Mouse (Mus musculus): Measurements from ENCODE around the gene Btd. TPM values are rescaled to one million over a fixed set of nuclear protein-coding genes. Genes with fewer than 3 reads are reported as not detected.
A peak's percentile ranks its signal among the peaks of the same experiment; 100 is the strongest.
"Not testable (repeated sequence)": the region's sequence is repeated elsewhere in the genome, so short reads cannot be mapped to it uniquely, and the experiment has no call there.

The Btd gene
- polyA plus RNA-seq (2012; rRNA removed): 6.6 and 7.7 TPM in 2 replicates

DNA sequence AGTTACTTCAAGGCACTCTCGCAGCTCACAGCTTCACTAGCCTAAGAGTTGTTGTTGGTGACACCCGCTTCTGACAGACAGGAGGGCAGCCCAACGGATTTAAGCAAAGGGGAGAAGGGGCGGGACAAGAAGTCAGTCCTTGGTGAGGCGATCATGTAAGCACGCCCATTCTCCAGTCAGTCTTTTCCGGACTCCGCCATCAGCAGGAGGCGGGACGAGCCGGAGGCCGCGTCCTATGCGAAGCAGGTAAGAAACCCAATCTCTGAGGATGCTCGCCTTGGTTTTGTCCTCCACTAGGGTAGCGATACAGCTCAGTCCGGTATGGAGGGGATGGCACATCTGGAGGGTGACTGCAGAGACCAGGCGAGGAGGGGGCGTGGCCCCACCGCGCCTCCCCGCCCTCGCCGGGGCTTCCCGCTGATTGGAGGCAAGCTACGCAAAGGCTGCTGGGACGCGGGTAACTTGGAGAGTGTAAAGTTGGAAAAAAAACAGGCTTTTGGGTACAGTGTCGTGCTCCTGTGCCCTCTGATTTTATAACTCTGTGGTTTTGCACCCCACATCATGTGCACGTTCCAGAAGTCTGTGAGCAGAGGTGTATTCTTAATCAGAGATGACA is at the start of gene Btd, which contains the start of gene Hacl1:
TSS of gene Btd (plus strand) at position 139 of the 616 bp plus-strand sequence.
TSS of gene Hacl1 (minus strand) at position 397 of the 616 bp plus-strand sequence.
- no peaks in the 10 kb centered on the region for H3K36me3 ChIP-seq (ENCODE audit: control insufficient read depth, insufficient read depth, low read length)
- H3K4me1 ChIP-seq (ENCODE audit: control insufficient read depth, insufficient read depth, low read length): peaks cover 2% of the 10 kb centered on the region; the same call in 1 of the 2 replicates
- H3K27ac ChIP-seq (ENCODE audit: control insufficient read depth, insufficient read depth, low read depth, low read length): peak within 1 kb of the TSS; percentile 88
- H3K4me3 ChIP-seq (ENCODE audit: control insufficient read depth, low read depth, low read length): peak within 1 kb of the TSS; percentile 95
- TF ChIP-seq CTCF (IDR thresholded peaks at IDR 0.05; ENCODE audit: control insufficient read depth, insufficient read depth, insufficient replicate concordance, low read depth, low read length) (no peak), POLR2A (IDR thresholded peaks at IDR 0.05; ENCODE audit: control insufficient read depth, low read depth, low read length) (peak; percentile 50; the same call in 1 of the 2 replicates)
- no peaks in the 10 kb centered on the region for H3K27me3 ChIP-seq (ENCODE audit: control insufficient read depth, insufficient read depth, low read length)

DNA sequence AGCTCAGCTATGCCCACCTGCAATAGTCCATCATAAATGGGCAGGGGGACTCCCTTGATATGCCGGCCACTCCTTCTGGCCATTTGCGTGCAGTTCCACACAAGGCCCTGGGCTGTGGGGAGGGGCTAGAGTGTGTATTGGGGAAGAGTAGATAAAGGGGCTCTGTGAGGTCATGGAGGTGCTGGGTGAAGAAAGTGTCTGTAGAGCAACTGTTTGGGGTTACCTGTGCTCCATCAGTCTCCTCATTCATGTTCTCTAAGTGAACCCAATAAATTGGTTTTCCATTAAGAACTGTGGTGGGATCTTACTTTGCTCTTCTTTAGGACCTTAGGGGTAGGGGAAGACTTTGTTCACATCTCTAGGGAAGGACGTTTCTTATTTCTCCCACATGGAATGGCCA is 49.6 kb upstream of the Btd start, which contains the start of gene Colq:
TSS of gene Colq (minus strand) at position 101 of the 400 bp plus-strand sequence.
- H3K27ac ChIP-seq (ENCODE audit: control insufficient read depth, insufficient read depth, low read depth, low read length): no peak within 1 kb of the TSS
- TF ChIP-seq CTCF (IDR thresholded peaks at IDR 0.05; ENCODE audit: control insufficient read depth, insufficient read depth, insufficient replicate concordance, low read depth, low read length): no peak
- no peak for TF ChIP-seq POLR2A (IDR thresholded peaks at IDR 0.05; ENCODE audit: control insufficient read depth, low read depth, low read length)
- H3K27me3 ChIP-seq (ENCODE audit: control insufficient read depth, insufficient read depth, low read length): no peaks in the 10 kb centered on the region
- no peaks in the 10 kb centered on the region for H3K36me3 ChIP-seq (ENCODE audit: control insufficient read depth, insufficient read depth, low read length)
- no peaks in the 10 kb centered on the region for H3K4me1 ChIP-seq (ENCODE audit: control insufficient read depth, insufficient read depth, low read length)
- H3K4me3 ChIP-seq (ENCODE audit: control insufficient read depth, low read depth, low read length): peak within 1 kb of the TSS; percentile 61

DNA sequence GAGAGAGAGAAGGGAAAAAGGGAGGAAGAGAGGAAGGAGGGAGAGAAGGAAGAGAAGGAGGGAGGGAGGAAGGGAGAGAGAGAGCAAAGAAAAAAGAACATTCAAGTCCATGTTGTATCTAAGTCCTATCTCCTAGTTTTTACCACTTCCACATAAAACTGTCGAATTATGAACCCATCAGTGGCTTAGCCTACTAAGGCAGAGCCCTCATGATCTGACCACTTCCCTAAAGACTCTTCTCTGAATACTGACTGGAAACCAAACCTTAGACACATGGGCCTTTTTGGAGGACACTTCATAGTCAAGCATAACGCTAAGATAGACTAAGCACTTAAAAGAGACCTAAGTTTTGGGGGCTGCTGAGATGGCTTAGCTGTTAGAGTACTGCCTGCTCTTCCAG is 47.8 kb upstream of the Btd start:
- H3K4me3 ChIP-seq (ENCODE audit: control insufficient read depth, low read depth, low read length): peak overlapping the region; percentile 21
- no peaks in the 10 kb centered on the region for H3K36me3 ChIP-seq (ENCODE audit: control insufficient read depth, insufficient read depth, low read length)
- TF ChIP-seq POLR2A (IDR thresholded peaks at IDR 0.05; ENCODE audit: control insufficient read depth, low read depth, low read length) (no peak), CTCF (IDR thresholded peaks at IDR 0.05; ENCODE audit: control insufficient read depth, insufficient read depth, insufficient replicate concordance, low read depth, low read length) (no peak)
- no peaks in the 10 kb centered on the region for H3K4me1 ChIP-seq (ENCODE audit: control insufficient read depth, insufficient read depth, low read length)
- H3K27me3 ChIP-seq (ENCODE audit: control insufficient read depth, insufficient read depth, low read length): no peaks in the 10 kb centered on the region
- no peak overlapping the region for H3K27ac ChIP-seq (ENCODE audit: control insufficient read depth, insufficient read depth, low read depth, low read length)

DNA sequence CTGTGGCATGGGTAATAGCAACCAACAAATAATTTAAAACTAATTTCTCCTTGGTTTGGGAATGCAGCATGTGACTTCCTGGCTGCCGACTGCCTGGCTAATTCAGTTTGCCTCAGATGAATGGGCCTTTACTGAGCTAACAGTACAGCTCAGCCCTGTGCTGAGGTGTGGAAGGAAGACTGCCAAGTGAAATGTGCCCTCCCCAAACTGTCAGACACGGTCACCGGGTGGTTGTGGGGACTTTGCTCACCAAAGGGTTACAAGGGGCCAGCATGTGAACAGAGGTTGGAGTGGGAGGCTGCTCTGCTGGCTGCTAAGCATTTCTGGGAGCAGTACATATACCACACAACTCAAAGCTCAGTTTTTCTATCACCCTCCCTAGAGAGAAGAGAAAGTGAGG is 46.1 kb upstream of the Btd start:
- Histone ChIP-seq H3K36me3 (ENCODE audit: control insufficient read depth, insufficient read depth, low read length) (no peaks in the 10 kb centered on the region), H3K4me3 (ENCODE audit: control insufficient read depth, low read depth, low read length) (no peak overlapping the region), H3K4me1 (ENCODE audit: control insufficient read depth, insufficient read depth, low read length) (no peaks in the 10 kb centered on the region), H3K27me3 (ENCODE audit: control insufficient read depth, insufficient read depth, low read length) (no peaks in the 10 kb centered on the region), H3K27ac (ENCODE audit: control insufficient read depth, insufficient read depth, low read depth, low read length) (no peak overlapping the region)
- no peak for TF ChIP-seq CTCF (IDR thresholded peaks at IDR 0.05; ENCODE audit: control insufficient read depth, insufficient read depth, insufficient replicate concordance, low read depth, low read length)
- no peak for TF ChIP-seq POLR2A (IDR thresholded peaks at IDR 0.05; ENCODE audit: control insufficient read depth, low read depth, low read length)

DNA sequence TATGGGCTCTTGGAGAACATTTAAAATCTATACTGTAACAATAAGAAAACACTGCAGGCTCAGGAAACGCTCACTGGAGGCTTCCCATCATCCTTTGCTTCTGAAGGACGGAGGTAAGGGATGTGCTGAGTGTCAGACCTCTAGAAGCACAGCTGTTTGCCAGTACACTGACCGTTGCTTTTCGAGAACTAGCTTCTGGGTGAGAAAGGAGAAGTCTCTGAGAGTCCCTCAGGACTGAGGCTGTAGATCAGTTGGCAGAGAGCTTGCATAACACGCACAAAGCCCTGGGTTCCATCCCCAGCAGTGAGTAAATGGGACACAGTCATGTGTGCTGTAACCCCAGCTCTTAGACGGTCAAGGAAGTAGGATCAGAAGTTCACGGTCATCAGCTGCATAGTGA is 44.4 kb upstream of the Btd start:
- H3K36me3 ChIP-seq (ENCODE audit: control insufficient read depth, insufficient read depth, low read length): no peaks in the 10 kb centered on the region
- H3K27ac ChIP-seq (ENCODE audit: control insufficient read depth, insufficient read depth, low read depth, low read length): no peak overlapping the region
- H3K27me3 ChIP-seq (ENCODE audit: control insufficient read depth, insufficient read depth, low read length): no peaks in the 10 kb centered on the region
- H3K4me1 ChIP-seq (ENCODE audit: control insufficient read depth, insufficient read depth, low read length): no peaks in the 10 kb centered on the region
- H3K4me3 ChIP-seq (ENCODE audit: control insufficient read depth, low read depth, low read length): no peak overlapping the region
- TF ChIP-seq CTCF (IDR thresholded peaks at IDR 0.05; ENCODE audit: control insufficient read depth, insufficient read depth, insufficient replicate concordance, low read depth, low read length) (no peak), POLR2A (IDR thresholded peaks at IDR 0.05; ENCODE audit: control insufficient read depth, low read depth, low read length) (no peak)

DNA sequence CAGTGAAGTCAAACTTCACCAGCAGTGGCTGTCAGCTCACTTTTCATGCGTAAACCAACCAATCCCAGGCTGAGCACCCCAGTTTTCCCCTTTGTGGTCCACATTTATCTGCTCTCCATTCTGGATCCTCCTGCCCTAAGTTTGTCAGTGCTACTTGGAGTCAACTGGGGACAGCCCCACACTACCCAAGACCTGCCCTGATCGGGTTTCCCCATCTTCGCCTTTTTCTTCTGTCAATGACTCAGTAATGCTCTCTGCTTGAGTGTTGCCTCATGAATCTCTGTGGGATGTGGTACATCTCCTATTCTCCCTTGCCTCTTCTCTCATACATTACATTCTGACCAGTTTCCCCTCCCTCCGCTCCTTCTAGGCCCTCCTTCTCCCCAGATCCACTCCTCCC is 43.4 kb upstream of the Btd start:
- no peaks in the 10 kb centered on the region for H3K4me1 ChIP-seq (ENCODE audit: control insufficient read depth, insufficient read depth, low read length)
- H3K36me3 ChIP-seq (ENCODE audit: control insufficient read depth, insufficient read depth, low read length): no peaks in the 10 kb centered on the region
- no peak overlapping the region for H3K27ac ChIP-seq (ENCODE audit: control insufficient read depth, insufficient read depth, low read depth, low read length)
- no peak overlapping the region for H3K4me3 ChIP-seq (ENCODE audit: control insufficient read depth, low read depth, low read length)
- H3K27me3 ChIP-seq (ENCODE audit: control insufficient read depth, insufficient read depth, low read length): no peaks in the 10 kb centered on the region
- TF ChIP-seq POLR2A (IDR thresholded peaks at IDR 0.05; ENCODE audit: control insufficient read depth, low read depth, low read length) (no peak), CTCF (IDR thresholded peaks at IDR 0.05; ENCODE audit: control insufficient read depth, insufficient read depth, insufficient replicate concordance, low read depth, low read length) (no peak)

DNA sequence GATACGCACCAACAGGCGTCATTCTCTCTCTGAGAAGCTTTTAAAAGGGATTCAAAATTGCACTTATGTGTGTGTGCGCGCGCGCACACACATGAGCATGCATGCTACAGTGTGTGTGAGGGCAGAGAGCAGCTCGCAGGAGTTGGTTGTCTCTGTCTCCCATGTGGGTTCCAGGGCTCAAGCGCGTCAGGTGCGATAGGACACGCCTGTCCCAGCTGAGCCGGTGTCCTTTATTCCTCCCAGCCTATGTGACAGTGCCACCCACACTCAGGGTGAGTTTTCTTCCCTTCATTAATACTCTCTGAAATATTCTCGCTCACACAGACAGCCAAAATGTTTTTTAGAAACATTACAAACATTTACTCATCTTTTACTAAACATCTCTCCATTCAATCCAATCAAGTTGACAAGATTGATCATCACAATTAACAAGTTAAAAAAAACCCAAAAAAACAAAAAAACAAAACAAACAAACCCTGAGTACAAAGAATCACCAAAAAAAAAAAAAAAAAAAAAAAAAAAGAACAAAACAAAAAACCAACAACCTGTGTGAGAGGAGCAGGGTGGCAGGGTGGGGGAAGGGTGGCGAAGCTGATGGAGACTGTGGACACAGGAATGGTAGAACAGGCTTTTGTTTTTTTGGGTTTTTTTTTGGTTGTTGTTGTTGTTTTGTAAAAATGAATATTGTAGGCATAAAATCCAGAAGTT is 38.8 kb upstream of the Btd start:
- Histone ChIP-seq H3K4me3 (ENCODE audit: control insufficient read depth, low read depth, low read length) (no peak overlapping the region), H3K27me3 (ENCODE audit: control insufficient read depth, insufficient read depth, low read length) (no peaks in the 10 kb centered on the region), H3K4me1 (ENCODE audit: control insufficient read depth, insufficient read depth, low read length) (no peaks in the 10 kb centered on the region), H3K36me3 (ENCODE audit: control insufficient read depth, insufficient read depth, low read length) (no peaks in the 10 kb centered on the region), H3K27ac (ENCODE audit: control insufficient read depth, insufficient read depth, low read depth, low read length) (no peak overlapping the region)
- no peak for TF ChIP-seq POLR2A (IDR thresholded peaks at IDR 0.05; ENCODE audit: control insufficient read depth, low read depth, low read length)
- TF ChIP-seq CTCF (IDR thresholded peaks at IDR 0.05; ENCODE audit: control insufficient read depth, insufficient read depth, insufficient replicate concordance, low read depth, low read length): no peak

DNA sequence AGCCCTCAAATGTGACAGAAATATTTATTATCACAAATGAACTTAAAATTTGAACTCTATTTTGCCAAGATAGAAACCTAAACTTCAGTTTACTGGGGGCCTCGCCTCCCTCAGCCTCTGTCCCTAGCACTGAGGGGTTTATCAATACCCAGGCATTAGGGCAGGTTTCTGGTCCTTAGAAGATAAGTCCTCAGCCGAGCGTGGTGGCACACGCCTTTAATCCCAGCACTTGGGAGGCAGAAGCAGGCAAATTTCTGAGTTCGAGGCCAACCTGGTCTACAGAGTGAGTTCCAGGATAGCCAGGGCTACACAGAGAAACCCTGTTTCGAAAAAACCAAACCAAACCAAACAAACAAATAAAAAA is 38.2 kb upstream of the Btd start:
- not testable (repeated sequence) for H3K36me3 ChIP-seq (ENCODE audit: control insufficient read depth, insufficient read depth, low read length); H3K27me3 ChIP-seq (ENCODE audit: control insufficient read depth, insufficient read depth, low read length); H3K4me1 ChIP-seq (ENCODE audit: control insufficient read depth, insufficient read depth, low read length); H3K27ac ChIP-seq (ENCODE audit: control insufficient read depth, insufficient read depth, low read depth, low read length); H3K4me3 ChIP-seq (ENCODE audit: control insufficient read depth, low read depth, low read length)

Data from testis, adult 2 months (tissue).